Mouse (Mus musculus) limb, embryonic 14.5 days (tissue): ENCODE data around the gene Add2. TPM values are rescaled to one million over a fixed set of nuclear protein-coding genes. Genes with fewer than 3 reads are reported as not detected.

Experiments used
- ATAC-seq: fragments of 200-750 bp; cut with Nextera tagmentation; 2 replicates; pipeline ENCODE4 v1.8.0; 2017; ENCODE audit warnings: low read depth, moderate number of reproducible peaks, moderate TSS enrichment; ENCODE audit not compliant: low FRiP score
- DNase-seq: peaks from one replicate; pipeline ENCODE4 v3.0.0-alpha.2; 2015; ENCODE audit warnings: low spot score
- H3K27ac ChIP-seq: fragments of 300-500 bp; sonication (generic); replicated peaks from 2 replicates; pipeline ENCODE4 v1.5.1; 2014; ENCODE audit warnings: low read depth, mild to moderate bottlenecking, low read length, moderate library complexity, mixed read lengths
- H3K27me3 ChIP-seq: fragments of 300-500 bp; sonication (generic); 2 replicates; pipeline ENCODE4 v1.6.1; 2014; ENCODE audit warnings: low read length, mixed read lengths; ENCODE audit not compliant: control insufficient read depth, insufficient read depth
- H3K36me3 ChIP-seq: fragments of 300-500 bp; sonication (generic); 2 replicates; pipeline ENCODE4 v1.6.1; 2014; ENCODE audit warnings: mild to moderate bottlenecking, low read length, moderate library complexity, mixed read lengths; ENCODE audit not compliant: control insufficient read depth, insufficient read depth
- H3K4me1 ChIP-seq: fragments of 300-500 bp; sonication (generic); 2 replicates; pipeline ENCODE4 v1.6.1; 2014; ENCODE audit warnings: antibody characterized with exemption, low read length, mixed read lengths; ENCODE audit not compliant: control insufficient read depth, insufficient read depth
- H3K4me2 ChIP-seq: fragments of 300-500 bp; sonication (generic); replicated peaks from 2 replicates; pipeline ENCODE4 v1.6.1; 2014; ENCODE audit warnings: low read depth, mild to moderate bottlenecking, low read length, moderate library complexity; ENCODE audit not compliant: severe bottlenecking
- H3K4me3 ChIP-seq: fragments of 300-500 bp; sonication (generic); replicated peaks from 2 replicates; pipeline ENCODE4 v1.5.1; 2014; ENCODE audit warnings: low read length
- H3K9ac ChIP-seq: fragments of 300-500 bp; sonication (generic); 2 replicates; pipeline ENCODE4 v1.6.1; 2014; ENCODE audit warnings: mild to moderate bottlenecking, low read depth, low read length, moderate library complexity; ENCODE audit not compliant: severe bottlenecking
- H3K9me3 ChIP-seq: fragments of 300-500 bp; sonication (generic); 2 replicates; pipeline ENCODE4 v1.6.1; 2016; ENCODE audit warnings: low read length; ENCODE audit not compliant: control insufficient read depth
- POLR2A ChIP-seq: fragments of 200-500 bp; IDR thresholded peaks from 2 replicates; pipeline ENCODE4 v1.8.0; 2012; ENCODE audit warnings: inconsistent platforms, mild to moderate bottlenecking, moderate library complexity, borderline replicate concordance; ENCODE audit not compliant: insufficient read depth, insufficient read length; ENCODE audit errors: extremely low read depth
- WGBS: fragments of 180-500 bp; shearing (Covaris S2); extraction: QIAGEN DNeasy Blood & Tissue Kit; methylation state at CpG from one replicate; pipeline ENCODE4 v1.1.7; 2014; 5-methylcytosine and 5-hydroxymethylcytosine counted together
- polyA plus RNA-seq, 2 experiments: library from polyadenylated mRNA; depleted of rRNA in 1 of 2; stranded (reverse) in 1 of 2; unstranded in 1 of 2; fragments of >200 nt; fragmentation: Nextera tagmentation in 1 of 2; extraction: Ambion mirVana in 1 of 2; gene quantifications; 2 replicates each; pipeline versions ENCODE4 v1.2.1 to v1.2.3; 2012 to 2014

The Add2 gene
- polyA plus RNA-seq, 2 experiments: 1.4 to 2.6 TPM

DNA sequence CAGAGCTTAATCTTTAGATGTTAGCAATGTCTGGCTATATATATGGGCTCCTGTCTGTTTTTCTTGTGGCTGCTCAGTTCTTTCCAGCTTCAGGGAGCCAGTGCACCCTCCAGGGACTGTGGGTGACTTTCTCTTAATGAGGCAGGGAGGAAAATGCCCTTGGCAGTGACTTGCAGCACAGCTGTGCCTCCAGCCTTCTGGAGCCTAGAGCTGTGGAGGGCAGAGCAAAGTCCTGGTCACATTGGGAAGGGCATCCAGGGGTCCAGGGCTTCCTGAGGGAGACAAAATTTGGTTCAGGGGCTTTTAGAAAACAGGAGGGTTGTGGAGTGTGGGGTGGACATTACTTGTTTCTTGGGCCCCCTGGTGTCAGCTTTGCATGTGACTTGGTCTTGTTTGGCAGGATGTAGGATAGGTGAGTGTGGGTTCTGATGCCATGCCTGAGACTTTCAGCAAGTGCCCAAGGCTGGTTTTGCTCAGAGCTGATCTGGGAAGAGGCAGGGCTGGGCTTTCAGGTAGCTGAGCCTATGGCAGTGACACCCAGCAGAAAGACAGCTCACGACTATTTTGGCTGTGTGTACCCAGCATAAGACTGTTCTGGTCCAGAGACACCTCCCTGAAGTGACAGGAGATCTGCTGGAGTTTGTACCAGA, 50.0 kb downstream of the Add2 start:
- no peaks in the 10 kb centered on the region for H3K4me1 ChIP-seq
- no peak for TF ChIP-seq POLR2A
- H3K9ac ChIP-seq: no peak overlapping the region
- no peak overlapping the region for H3K4me3 ChIP-seq
- H3K36me3 ChIP-seq: no peaks in the 10 kb centered on the region
- ATAC-seq (no peak), DNase-seq (no peak)
- H3K27ac ChIP-seq: no peak overlapping the region
- WGBS: 71% methylated on average over 1 of the region's 1 CpGs
- no peaks in the 10 kb centered on the region for H3K27me3 ChIP-seq
- H3K9me3 ChIP-seq: no peaks in the 10 kb centered on the region
- H3K4me2 ChIP-seq: no peak overlapping the region

DNA sequence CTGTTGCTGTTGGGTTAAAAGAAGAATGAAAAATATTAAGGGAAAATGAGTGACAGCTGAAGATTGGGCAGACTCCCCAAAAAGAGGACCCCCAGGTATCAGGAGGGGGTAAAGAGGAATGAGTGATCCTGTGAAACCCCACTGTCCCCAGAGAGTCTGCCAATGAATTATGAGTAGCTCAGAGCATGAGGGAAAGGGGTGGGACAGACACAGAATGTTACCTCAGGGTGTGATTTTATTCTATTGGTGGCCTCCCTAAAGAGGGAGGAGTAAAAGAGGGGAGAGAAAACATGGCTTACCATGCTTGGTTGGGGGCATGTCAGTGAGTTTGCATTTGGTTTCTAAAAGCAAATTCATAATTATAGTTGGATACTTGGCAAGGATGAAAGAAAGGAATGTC, 50.8 kb downstream of the Add2 start:
- H3K4me1 ChIP-seq: no peaks in the 10 kb centered on the region
- H3K27me3 ChIP-seq: no peaks in the 10 kb centered on the region
- DNase-seq: no peak
- no peak for TF ChIP-seq POLR2A
- H3K4me2 ChIP-seq: no peak overlapping the region
- no peaks in the 10 kb centered on the region for H3K9me3 ChIP-seq
- no peaks in the 10 kb centered on the region for H3K36me3 ChIP-seq
- no peak for ATAC-seq
- no peak overlapping the region for H3K4me3 ChIP-seq
- no peak overlapping the region for H3K27ac ChIP-seq
- H3K9ac ChIP-seq: no peak overlapping the region

- 62% methylated on average over 6 of the region's 6 CpGs for WGBS
- TF ChIP-seq POLR2A: no peak
- Histone ChIP-seq H3K9ac (no peak overlapping the region), H3K4me2 (no peak overlapping the region), H3K4me1 (no peaks in the 10 kb centered on the region), H3K4me3 (no peak overlapping the region), H3K27me3 (no peaks in the 10 kb centered on the region), H3K27ac (no peak overlapping the region), H3K9me3 (no peaks in the 10 kb centered on the region), H3K36me3 (no peaks in the 10 kb centered on the region)
- DNase-seq: no peak
- ATAC-seq: no peak
Measured at GRCm38 (mm10) chr6:86085518-86085917, 57.0 kb downstream of the Add2 start.

- Histone ChIP-seq H3K9ac (no peak overlapping the region), H3K36me3 (no peaks in the 10 kb centered on the region), H3K9me3 (no peaks in the 10 kb centered on the region), H3K27me3 (no peaks in the 10 kb centered on the region), H3K4me3 (no peak overlapping the region), H3K27ac (no peak overlapping the region), H3K4me2 (no peak overlapping the region), H3K4me1 (no peaks in the 10 kb centered on the region)
- WGBS: 67% methylated on average over 9 of the region's 9 CpGs
- TF ChIP-seq POLR2A: no peak
- no peak for ATAC-seq
- DNase-seq: no peak
Measured at GRCm38 (mm10) chr6:86086851-86087571, 58.5 kb downstream of the Add2 start.

DNA sequence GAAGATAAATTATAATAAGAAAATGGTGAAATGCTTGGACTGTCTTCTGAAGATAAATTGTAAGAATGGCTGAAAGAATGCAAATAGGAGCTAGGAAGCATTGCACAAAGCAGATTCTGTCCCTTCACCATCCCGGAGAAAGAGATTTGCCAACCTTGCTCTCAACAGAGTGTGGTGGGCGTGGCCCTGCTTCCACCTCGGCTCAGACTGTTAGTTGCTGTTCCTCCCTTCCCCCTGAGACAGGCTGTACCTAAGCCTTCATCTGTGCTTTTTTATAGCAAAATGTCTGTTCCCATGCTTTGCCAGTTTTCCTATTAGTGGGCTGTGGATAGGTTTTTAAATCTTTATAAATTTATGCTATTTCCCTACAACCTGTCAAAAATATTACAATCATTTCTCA, 59.3 kb downstream of the Add2 start:
- Histone ChIP-seq H3K9me3 (no peaks in the 10 kb centered on the region), H3K9ac (no peak overlapping the region), H3K36me3 (no peaks in the 10 kb centered on the region), H3K4me3 (no peak overlapping the region), H3K27me3 (no peaks in the 10 kb centered on the region), H3K4me1 (no peaks in the 10 kb centered on the region), H3K4me2 (no peak overlapping the region), H3K27ac (no peak overlapping the region)
- no peak for DNase-seq
- WGBS: 26% methylated on average over 3 of the region's 3 CpGs
- no peak for ATAC-seq
- TF ChIP-seq POLR2A: no peak
